Comparison of ENCODE assay signal across 28 mouse cellular contexts in genomic region chr6:87455507-87455906, GRCm38 (mm10). TPM values are rescaled to one million over a fixed set of nuclear protein-coding genes. Genes with fewer than 3 reads are reported as not detected.
"Had no signal": no experiment of that assay in that cellular context is flagged by ENCODE, and none has a peak within 500 bp of the region (broad histone marks: within the 10 kb centered on the region; RNA-seq: fewer than 3 reads in every experiment).

No protein-coding gene starts in this region.

- H3K9ac ChIP-seq: hindbrain, embryonic 15.5 days; intestine, embryonic 15.5 days; kidney, embryonic 15.5 days; limb, embryonic 12.5 days; limb, embryonic 15.5 days; liver, embryonic 13.5 days; lung, embryonic 15.5 days; midbrain, embryonic 13.5 days; neural tube, embryonic 13.5 days had no signal

- H3K4me1 ChIP-seq: hindbrain, embryonic 15.5 days; intestine, embryonic 15.5 days; kidney, embryonic 15.5 days; limb, embryonic 12.5 days; limb, embryonic 15.5 days; liver, embryonic 13.5 days; lung, embryonic 15.5 days; midbrain, embryonic 10.5 days; midbrain, embryonic 13.5 days; neural tube, embryonic 13.5 days had no signal

- H3K4me2 ChIP-seq: hindbrain, embryonic 15.5 days; intestine, embryonic 15.5 days; kidney, embryonic 15.5 days; limb, embryonic 12.5 days; limb, embryonic 15.5 days; liver, embryonic 13.5 days; lung, embryonic 15.5 days; midbrain, embryonic 13.5 days; neural tube, embryonic 13.5 days had no signal

- H3K27ac ChIP-seq: hindbrain, embryonic 15.5 days; intestine, embryonic 15.5 days; kidney, embryonic 15.5 days; left cerebral cortex, adult 2 months; limb, embryonic 12.5 days; limb, embryonic 15.5 days; liver, embryonic 13.5 days; lung, embryonic 15.5 days; midbrain, embryonic 10.5 days; midbrain, embryonic 13.5 days; neural tube, embryonic 13.5 days had no signal

- H3K4me3 ChIP-seq: hindbrain, embryonic 15.5 days; intestine, embryonic 15.5 days; kidney, embryonic 15.5 days; left cerebral cortex, adult 2 months; limb, embryonic 12.5 days; limb, embryonic 15.5 days; liver, embryonic 13.5 days; lung, embryonic 15.5 days; megakaryocyte, embryonic 14.5 days; midbrain, embryonic 10.5 days; midbrain, embryonic 13.5 days; myocyte; neural tube, embryonic 13.5 days had no signal

- H3K9me3 ChIP-seq: hindbrain, embryonic 15.5 days; intestine, embryonic 15.5 days; kidney, embryonic 15.5 days; limb, embryonic 12.5 days; limb, embryonic 15.5 days; liver, embryonic 13.5 days; lung, embryonic 15.5 days; megakaryocyte, embryonic 14.5 days; midbrain, embryonic 10.5 days; midbrain, embryonic 13.5 days; neural tube, embryonic 13.5 days had no signal

- DNase-seq: kidney, adult 11 months; kidney, adult 8-10 months; kidney, postnatal 10 days; kidney, postnatal 36 days; layer of hippocampus, adult 9-11 months; left cerebral cortex, postnatal 4 days; liver, embryonic 13.5 days; thymus, postnatal 25 days had no signal

- ATAC-seq: intestine, embryonic 15.5 days; midbrain, embryonic 13.5 days; midbrain, embryonic 16.5 days had no signal

- H3K36me3 ChIP-seq: hindbrain, embryonic 15.5 days; intestine, embryonic 15.5 days; kidney, embryonic 15.5 days; limb, embryonic 12.5 days; limb, embryonic 15.5 days; liver, embryonic 13.5 days; lung, embryonic 15.5 days; midbrain, embryonic 10.5 days; midbrain, embryonic 13.5 days; neural tube, embryonic 13.5 days had no signal

- H3K27me3 ChIP-seq: hindbrain, embryonic 15.5 days; intestine, embryonic 15.5 days; kidney, embryonic 15.5 days; limb, embryonic 12.5 days; limb, embryonic 15.5 days; liver, embryonic 13.5 days; lung, embryonic 15.5 days; midbrain, embryonic 13.5 days; neural tube, embryonic 13.5 days had no signal

RNA-seq across cellular contexts. Expression of gene Bmp10, which starts 26.7 kb away (rescaled TPM):
- total RNA-seq: left cerebral cortex, adult 2 months; left cerebral cortex, postnatal 14 days; monocyte, adult 5-6 weeks; neutrophil, adult 5-6 weeks had no signal
- polyA plus RNA-seq: hindbrain, embryonic 15.5 days; intestine, embryonic 15.5 days; kidney, embryonic 15.5 days; limb, embryonic 12.5 days; limb, embryonic 15.5 days; midbrain, embryonic 10.5 days; midbrain, embryonic 13.5 days; midbrain, embryonic 16.5 days; myocyte; neural tube, embryonic 13.5 days; small intestine, adult 2 months; spleen, adult 2 months; stomach, embryonic 16.5 days; thymus, postnatal 0 days had no signal
